Mouse (Mus musculus) ovary, postnatal 14 days (tissue): ENCODE data around the gene Slc43a3.
"Not testable (repeated sequence)": the region's sequence is repeated elsewhere in the genome, so short reads cannot be mapped to it uniquely, and the experiment has no call there.

Source experiments
- DNase-seq: peaks from one replicate; pipeline ENCODE4 v3.0.0; 2022; ENCODE audit warnings: low spot score

Slc43a3 gene

DNA sequence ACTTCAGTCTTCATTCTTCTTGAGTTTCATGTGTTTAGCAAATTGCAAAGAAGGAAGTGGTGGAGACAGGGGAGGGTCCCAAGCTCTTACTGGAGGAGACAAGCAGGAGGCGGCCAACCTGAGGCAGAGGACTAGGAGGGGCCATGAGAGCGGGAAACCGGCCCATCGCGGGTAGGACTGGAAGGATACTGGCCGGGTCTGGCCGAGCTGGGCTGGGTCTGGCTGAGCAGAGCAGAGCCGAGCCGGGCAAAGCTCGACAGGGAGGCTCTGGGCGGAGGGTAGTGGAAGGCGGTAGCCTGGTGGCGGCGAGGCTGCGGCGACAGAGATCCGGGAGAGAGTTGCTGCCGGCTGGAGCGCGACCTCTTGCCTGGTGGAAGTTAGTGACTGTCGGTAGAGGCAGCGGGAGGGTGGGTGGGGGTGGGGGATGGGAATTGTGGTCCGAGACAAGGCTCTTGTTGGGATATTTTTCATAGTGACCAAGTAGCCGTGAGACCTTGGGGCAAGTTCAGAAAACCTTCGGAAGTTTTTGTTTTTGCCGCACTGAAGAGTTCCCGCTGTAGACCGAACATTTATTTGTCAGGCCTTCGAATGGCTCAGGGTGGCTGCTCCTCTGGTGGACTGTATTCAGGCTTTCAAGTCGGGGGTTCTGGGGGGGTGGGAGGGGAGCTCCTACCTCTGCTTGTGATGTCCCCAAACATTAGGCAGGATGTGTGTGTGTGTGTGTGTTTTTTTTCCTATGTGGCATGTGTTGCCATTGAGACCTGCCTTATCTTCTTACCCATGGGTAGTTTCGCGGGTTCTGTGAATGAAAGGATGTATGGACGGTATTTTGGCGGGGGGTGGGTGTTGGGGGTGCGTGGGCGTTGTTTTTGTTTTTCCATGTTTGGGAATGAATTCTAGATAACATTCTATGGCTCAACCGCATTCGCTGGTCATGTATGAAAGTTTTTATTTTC is at the start of gene Slc43a3:
Gene Slc43a3 (plus strand): TSS at position 106 of the 956 bp plus-strand sequence.
- DNase-seq, result peak; percentile 56

DNA sequence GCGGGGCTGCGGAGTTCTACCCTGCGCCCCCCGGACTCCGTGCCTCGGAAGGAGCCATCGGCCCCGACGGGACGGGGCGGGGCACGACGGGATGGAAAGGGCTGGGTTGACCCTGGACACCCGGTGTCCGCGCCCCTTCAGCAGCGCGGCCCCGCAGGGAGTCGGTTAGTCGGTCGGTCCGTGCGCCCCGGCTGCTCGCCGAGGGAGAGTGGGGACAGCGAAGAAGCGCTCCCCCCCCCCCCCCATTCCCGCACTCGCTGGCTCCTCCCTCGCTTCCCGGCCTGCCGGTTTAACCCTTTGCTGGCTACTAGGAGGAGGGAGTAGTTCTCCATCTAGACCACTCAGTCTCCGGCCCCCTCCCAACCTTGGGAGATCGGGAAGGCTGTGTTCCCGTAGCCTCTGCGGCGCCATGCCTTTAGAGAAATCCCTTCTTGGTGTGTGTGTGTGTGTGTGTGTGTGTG is 49.5 kb upstream of the Slc43a3 start:
- DNase-seq, result no peak

DNA sequence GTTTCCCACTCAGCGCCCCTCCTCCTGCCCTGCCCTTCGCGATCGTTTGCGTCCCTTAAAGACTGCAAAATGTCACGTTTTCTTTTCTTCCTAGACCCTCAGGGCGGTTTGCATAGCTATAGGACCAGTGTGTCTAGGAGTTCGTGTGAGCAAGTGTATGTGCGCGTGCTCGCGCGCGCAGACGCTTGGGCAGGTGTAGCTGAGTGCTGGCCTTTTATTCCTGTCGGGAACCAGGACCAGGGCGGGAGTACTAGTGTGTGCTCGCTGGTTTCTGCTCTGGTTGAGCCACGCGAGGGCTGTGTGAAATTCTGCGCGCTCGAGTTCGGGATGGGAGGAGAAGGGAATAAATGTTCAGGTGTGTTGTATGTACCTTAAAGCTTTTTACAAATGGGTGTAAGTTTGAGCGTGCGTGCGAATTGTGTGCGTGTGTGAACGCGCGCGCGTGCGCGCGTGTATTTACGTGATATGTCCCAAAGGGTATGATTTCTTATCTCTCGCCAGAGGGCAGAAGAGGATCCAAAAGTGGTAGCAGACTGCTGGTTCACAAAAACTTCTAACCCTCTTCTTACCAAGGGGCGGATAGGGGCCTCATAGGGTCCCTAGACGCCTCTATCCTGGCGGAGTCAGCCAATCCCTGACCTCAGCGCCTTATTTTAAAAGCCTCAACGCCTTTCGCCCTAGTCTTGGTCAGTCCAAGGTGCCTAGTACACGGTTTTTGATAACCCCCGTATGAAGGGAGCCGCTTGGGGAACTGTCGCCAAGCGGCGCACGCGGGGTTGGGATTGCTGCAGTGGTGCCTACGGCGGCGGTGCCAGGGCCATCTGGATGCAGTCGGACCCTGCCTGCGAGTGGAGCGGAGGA is 48.7 kb upstream of the Slc43a3 start:
- DNase-seq, result no peak

- peak; percentile 69 for DNase-seq
Measured at GRCm38 (mm10) chr2:84888657-84889315, 47.6 kb upstream of the Slc43a3 start.

- DNase-seq, result no peak
Measured at GRCm38 (mm10) chr2:84889316-84890044, 46.9 kb upstream of the Slc43a3 start.

- peak; percentile 75 for DNase-seq
Measured at GRCm38 (mm10) chr2:84890045-84890340, 46.4 kb upstream of the Slc43a3 start.

DNA sequence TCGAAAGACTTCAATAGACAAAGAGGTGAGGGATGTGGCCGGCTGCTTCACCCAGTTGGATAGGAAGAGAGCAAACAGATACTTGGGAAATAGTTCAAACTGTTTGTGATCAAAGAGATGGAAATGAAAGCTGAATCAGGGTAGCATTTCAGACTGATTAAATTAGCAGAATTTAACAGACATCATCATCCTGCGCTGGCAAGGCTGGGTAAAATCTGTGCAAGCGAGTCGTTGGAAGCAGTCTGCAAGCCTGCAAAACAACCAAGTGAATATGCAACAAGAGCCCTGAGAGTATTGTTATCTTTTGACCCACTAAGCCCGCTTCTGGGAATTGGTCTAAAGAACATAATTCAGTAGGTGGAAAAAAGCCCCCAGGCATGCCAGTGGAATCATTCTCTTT is 43.0 kb upstream of the Slc43a3 start:
- no peak for DNase-seq

GRCm38 (mm10) chr2:84895495-84896198 is 40.7 kb upstream of the Slc43a3 start:
- no peak for DNase-seq

- DNase-seq, result not testable (repeated sequence)
Measured at GRCm38 (mm10) chr2:84896686-84897085, 39.7 kb upstream of the Slc43a3 start.

GRCm38 (mm10) chr2:84912722-84913121 is 23.7 kb upstream of the Slc43a3 start:
- no peak for DNase-seq

- DNase-seq, result no peak
Measured at GRCm38 (mm10) chr2:84913881-84914280, 22.5 kb upstream of the Slc43a3 start.

GRCm38 (mm10) chr2:84915330-84915729 is 21.0 kb upstream of the Slc43a3 start:
- DNase-seq, result no peak

DNA sequence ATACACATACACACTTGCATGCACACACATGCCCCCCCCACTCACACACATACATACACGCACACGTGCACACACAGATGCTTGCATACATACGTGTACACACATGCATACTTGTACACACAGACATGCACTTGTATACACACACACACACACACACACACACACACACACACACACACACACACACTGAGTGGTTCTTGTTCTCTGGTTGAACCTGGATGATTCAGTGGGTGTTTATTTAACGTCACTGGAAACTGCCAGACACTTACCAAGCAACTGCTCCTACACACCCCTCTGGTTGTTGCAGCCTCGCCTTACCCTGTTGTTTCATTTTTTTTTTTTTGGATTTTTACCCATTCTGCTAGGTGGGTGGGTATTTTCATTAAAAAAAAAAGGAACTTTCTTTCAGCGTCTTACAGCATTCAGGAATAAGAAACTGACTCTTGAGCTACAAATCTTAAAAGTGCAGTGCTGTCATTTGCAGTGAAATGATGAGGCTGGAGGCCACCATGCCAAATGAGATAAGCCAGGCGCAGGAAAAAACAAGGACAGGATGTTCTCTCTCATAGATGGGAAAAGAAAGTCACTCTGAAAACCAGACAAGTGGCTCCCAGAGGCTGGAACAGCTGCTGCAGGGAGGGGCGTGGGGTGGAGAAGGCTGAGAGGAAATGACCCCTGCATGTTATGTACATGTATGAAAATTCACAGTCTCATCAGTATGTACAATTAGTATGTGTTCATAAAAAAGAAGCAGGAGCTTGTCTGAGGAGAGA is 19.6 kb upstream of the Slc43a3 start:
- no peak for DNase-seq

DNA sequence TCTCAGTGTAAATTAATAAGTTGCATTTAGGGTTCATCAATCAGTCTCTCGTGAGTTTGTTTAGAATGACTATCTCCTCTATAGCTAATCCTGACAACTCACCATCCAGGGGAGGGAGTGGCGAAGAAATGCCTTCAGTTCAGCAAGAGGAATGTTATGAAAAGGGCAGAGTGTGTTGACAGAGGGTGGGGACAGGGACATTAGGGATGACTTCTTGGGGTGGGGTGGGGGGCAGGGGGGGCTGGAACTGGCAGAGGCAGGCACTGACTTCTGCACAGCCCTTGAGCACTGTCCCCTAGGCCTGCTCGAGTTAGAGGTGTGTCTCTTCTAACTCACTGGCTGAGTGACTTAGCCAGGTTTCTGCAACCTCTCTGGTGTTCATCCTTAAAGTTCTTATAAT is 18.2 kb upstream of the Slc43a3 start:
- DNase-seq, result no peak

DNA sequence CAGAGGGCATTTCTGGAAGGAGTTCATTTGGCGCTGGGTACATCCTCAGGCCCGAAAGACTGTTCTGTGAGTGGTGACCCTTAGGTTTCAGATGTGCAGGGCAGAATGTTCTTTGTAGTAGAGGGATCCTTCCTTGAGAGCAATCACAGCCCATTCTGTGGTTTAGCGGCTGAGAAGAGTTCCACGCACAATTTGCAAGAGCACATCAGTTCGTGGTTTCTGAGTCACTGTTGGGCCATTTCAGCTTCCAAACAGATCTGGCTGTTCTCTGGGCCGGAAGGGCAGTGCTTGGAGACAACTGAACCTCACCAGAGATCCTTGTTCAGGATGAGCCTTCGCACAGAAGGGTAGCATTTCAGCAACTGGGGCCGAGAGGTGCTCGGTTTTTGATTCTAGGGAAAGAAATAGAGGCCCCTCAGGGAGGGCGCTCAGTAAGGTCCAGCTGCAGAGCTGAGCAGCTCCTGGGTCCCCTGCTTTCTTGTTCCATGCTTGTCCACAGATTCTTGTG is 16.7 kb upstream of the Slc43a3 start:
- DNase-seq, result no peak

DNA sequence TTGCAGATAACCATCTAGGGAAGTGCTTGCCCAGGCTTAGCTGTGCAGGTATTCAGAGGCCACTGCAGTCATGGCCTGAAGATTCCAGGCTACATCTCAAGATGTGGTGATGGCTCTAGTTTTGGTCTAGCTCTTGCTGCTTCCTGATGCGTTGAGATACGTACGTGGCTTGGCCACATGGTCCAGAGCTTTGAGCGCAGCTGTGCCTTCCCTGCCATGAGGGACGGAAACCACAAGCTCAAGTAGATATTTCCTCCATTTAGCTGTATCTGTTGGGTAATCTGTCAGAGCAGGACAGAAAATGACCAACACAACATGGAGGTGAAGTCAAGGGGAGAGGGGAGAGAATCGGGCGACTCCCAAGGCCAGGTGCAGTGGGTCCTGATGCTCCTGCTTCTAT is 6.2 kb upstream of the Slc43a3 start:
- no peak for DNase-seq

DNA sequence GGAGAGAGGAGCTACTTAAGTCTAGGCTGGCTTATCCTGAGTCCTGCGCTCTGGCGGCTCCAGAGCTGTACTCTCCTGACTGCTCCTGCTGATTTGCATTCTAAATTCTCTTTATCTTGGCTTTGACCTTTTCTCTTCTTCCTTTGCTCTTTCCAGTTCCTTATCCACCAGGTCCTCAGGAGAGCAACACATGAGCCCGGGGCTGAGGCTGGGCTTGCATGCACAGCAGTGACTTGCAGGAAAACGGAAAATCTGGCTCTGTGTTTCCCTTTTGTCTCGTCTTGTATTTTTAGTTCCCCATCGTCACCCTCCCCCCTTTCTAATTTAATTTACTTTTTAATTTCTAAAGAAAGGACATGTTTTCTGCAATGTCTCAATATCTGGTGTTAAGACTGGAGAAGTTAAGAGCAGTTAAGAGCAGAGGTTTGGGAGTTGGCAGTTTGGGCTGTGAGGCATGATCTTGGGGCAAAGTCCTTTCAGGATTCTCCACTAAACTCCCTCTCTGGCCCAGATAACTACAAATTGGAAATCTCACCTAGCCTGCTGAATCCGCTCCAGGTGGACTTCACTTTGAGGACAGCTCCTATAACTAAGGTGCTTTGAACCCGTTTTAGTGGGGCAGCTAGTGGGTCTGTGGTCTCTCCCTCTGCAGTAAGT is 2.3 kb upstream of the Slc43a3 start:
- no peak for DNase-seq

DNA sequence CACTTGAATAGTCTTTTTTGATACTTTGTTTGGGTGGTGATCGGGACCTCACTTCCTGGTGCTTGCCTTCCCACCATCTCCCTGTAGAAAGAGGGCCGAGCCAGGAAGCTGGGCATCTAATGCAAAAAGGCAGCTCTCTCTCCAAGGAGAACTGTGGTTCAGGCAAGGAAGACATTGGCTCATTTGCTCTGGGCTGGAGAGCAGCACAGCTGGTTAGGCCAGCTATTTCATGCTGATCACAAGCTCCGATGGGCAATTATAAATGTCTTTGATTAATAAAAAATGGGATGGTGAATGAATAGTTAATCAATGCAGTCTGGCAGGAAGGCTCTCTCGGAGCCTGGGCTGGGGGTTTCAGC is 1.8 kb upstream of the Slc43a3 start:
- DNase-seq, result no peak

GRCm38 (mm10) chr2:84935065-84935464 is 1.3 kb upstream of the Slc43a3 start:
- no peak for DNase-seq
